Mouse (Mus musculus): ENCODE results near the gene Rhbdf1.

DNA sequence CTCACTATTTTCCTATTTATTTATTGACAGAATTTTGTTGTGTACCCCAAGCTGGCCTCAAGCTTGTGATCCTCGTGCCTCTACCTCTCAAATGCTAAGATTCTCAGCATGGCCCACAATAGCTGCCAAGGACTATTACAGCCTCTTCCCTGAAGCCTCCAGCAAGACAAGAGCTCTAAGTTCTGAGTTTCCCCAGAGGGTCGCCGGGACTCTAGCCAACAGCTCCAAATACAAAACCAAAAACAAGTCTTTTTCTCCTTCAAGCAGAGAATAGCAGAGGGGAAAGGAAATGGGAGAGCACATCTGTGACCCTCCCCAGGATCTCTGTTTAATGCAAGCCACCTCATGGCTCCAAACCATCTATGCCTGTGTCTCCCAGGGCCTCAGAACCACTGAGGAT lies 22.0 kb upstream of the Rhbdf1 start:
- TF ChIP-seq CTCF (IDR thresholded peaks at IDR 0.05; ENCODE audit: extremely low read depth, insufficient read depth, insufficient read length, insufficient replicate concordance) (no peak), POLR2A (IDR thresholded peaks at IDR 0.05; ENCODE audit: low read depth, low read length) (no peak)
